Mouse (Mus musculus) CH12.LX (cell line): ENCODE measurements at regions not wholly inside any gene's neighbourhood (a gene's known extent, or its start where the extent isn't known, plus 50 kb on each side); places are given as distances from the start of the nearest gene placed in this dataset.

Experiments
- DNase-seq: peaks from one replicate; pipeline ENCODE4 v3.0.0-alpha.2; 2013; ENCODE audit errors: extremely low read depth
- H3K27ac ChIP-seq: 2 replicates; pipeline ENCODE4 v1.5.1; 2012; ENCODE audit warnings: low read depth, mild to moderate bottlenecking, control low read depth, moderate library complexity; ENCODE audit not compliant: insufficient read depth
- H3K27me3 ChIP-seq: replicated peaks from 2 replicates; pipeline ENCODE3; 2012; ENCODE audit warnings: inconsistent platforms
- H3K36me3 ChIP-seq, 2 experiments: replicated peaks in 1 of 2; 2 replicates each; pipeline versions ENCODE3 to v1.6.1; 2012; ENCODE audit warnings: inconsistent platforms in 1 of 2, low read length in 1 of 2, mild to moderate bottlenecking in 1 of 2, mixed read lengths in 1 of 2, moderate library complexity in 1 of 2; ENCODE audit not compliant: control insufficient read depth in 1 of 2, insufficient read depth in 1 of 2
- H3K4me1 ChIP-seq, 2 experiments: 2 replicates each; pipeline ENCODE4 v1.6.1; 2012; ENCODE audit warnings: inconsistent platforms in 1 of 2, moderate library complexity in 1 of 2; ENCODE audit not compliant: insufficient read depth in 2 of 2, control insufficient read depth in 1 of 2
- H3K4me2 ChIP-seq: 2 replicates; pipeline ENCODE4 v1.6.1; 2012; ENCODE audit warnings: low read depth, mild to moderate bottlenecking, control low read depth; ENCODE audit not compliant: poor library complexity, insufficient read depth, severe bottlenecking
- H3K4me3 ChIP-seq, 3 experiments: fragments of 150-350 bp in 1 of 3; sonication (generic) in 1 of 3; replicated peaks in 1 of 3; 2 replicates each; pipeline versions ENCODE3 to v1.5.1; 2011 to 2012; ENCODE audit warnings: low read depth in 2 of 3, low read length in 2 of 3, mild to moderate bottlenecking in 2 of 3, moderate library complexity in 2 of 3, control low read depth in 1 of 3, improper control_type of control experiment in 1 of 3, inconsistent platforms in 1 of 3, mixed read lengths in 1 of 3; ENCODE audit not compliant: poor library complexity in 1 of 3
- H3K79me2 ChIP-seq: replicated peaks from 2 replicates; pipeline ENCODE4 v1.6.1; 2012; ENCODE audit warnings: mild to moderate bottlenecking, moderate library complexity; ENCODE audit not compliant: control insufficient read depth, poor library complexity, insufficient read depth, severe bottlenecking; ENCODE audit errors: extremely low read depth
- H3K9ac ChIP-seq: 2 replicates; pipeline ENCODE4 v1.6.1; 2012; ENCODE audit warnings: low read depth, mild to moderate bottlenecking, control low read depth, moderate library complexity; ENCODE audit not compliant: insufficient read depth
- H3K9me3 ChIP-seq: replicated peaks from 2 replicates; pipeline ENCODE3; 2012; ENCODE audit warnings: low read length, inconsistent platforms, mixed read lengths
- BHLHE40 ChIP-seq: IDR thresholded peaks from 2 replicates; pipeline ENCODE4 v1.6.1; 2011; ENCODE audit warnings: mild to moderate bottlenecking, low read depth, low read length, improper control_type of control experiment
- CHD1 ChIP-seq: IDR thresholded peaks from 2 replicates; pipeline ENCODE4 v1.6.1; 2012; ENCODE audit warnings: low read depth, low read length, improper control_type of control experiment, inconsistent platforms
- CHD2 ChIP-seq: IDR thresholded peaks from 2 replicates; pipeline ENCODE4 v1.6.1; 2011; ENCODE audit warnings: low read length, improper control_type of control experiment
- E2F4 ChIP-seq: IDR thresholded peaks from 2 replicates; pipeline ENCODE4 v1.6.1; 2011; ENCODE audit warnings: low read depth, low read length, improper control_type of control experiment; ENCODE audit not compliant: insufficient replicate concordance
- ELF1 ChIP-seq: IDR thresholded peaks from 2 replicates; pipeline ENCODE4 v1.6.1; 2014; ENCODE audit warnings: low read depth, mild to moderate bottlenecking, inconsistent platforms, low read length, improper control_type of control experiment
- EP300 ChIP-seq: IDR thresholded peaks from 2 replicates; pipeline ENCODE4 v1.6.1; 2011; ENCODE audit warnings: low read length, improper control_type of control experiment
- ETS1 ChIP-seq: conservative IDR thresholded peaks from 2 replicates; pipeline ENCODE4 v1.6.1; 2012; ENCODE audit warnings: low read depth, mild to moderate bottlenecking, inconsistent platforms, low read length, improper control_type of control experiment, moderate library complexity
- GABPA ChIP-seq: IDR thresholded peaks from 2 replicates; pipeline ENCODE4 v1.6.1; 2012; ENCODE audit warnings: low read depth, low read length, improper control_type of control experiment, inconsistent platforms; ENCODE audit not compliant: insufficient replicate concordance
- IRF4 ChIP-seq: IDR thresholded peaks from 2 replicates; pipeline ENCODE4 v1.6.1; 2014; ENCODE audit warnings: low read depth, mild to moderate bottlenecking, inconsistent platforms, low read length, improper control_type of control experiment
- KAT2A ChIP-seq: IDR thresholded peaks from 2 replicates; pipeline ENCODE4 v1.6.1; 2012; ENCODE audit warnings: low read length, improper control_type of control experiment, inconsistent platforms; ENCODE audit not compliant: insufficient replicate concordance
- MAFK ChIP-seq: IDR thresholded peaks from 2 replicates; pipeline ENCODE4 v1.6.1; 2011; ENCODE audit warnings: low read length, improper control_type of control experiment; ENCODE audit not compliant: insufficient replicate concordance
- MEF2A ChIP-seq: IDR thresholded peaks from 2 replicates; pipeline ENCODE4 v1.6.1; 2014; ENCODE audit warnings: low read depth, mild to moderate bottlenecking, inconsistent platforms, low read length, improper control_type of control experiment, borderline replicate concordance
- MXI1 ChIP-seq: IDR thresholded peaks from 2 replicates; pipeline ENCODE4 v1.6.1; 2011; ENCODE audit warnings: mild to moderate bottlenecking, low read depth, low read length, improper control_type of control experiment
- MYC ChIP-seq: IDR thresholded peaks from 2 replicates; pipeline ENCODE4 v1.6.1; 2011; ENCODE audit warnings: low read depth, mild to moderate bottlenecking, improper control_type of control experiment, low read length
- NELFE ChIP-seq: IDR thresholded peaks from 2 replicates; pipeline ENCODE4 v1.6.1; 2011; ENCODE audit warnings: low read depth, low read length, improper control_type of control experiment
- PAX5 ChIP-seq: IDR thresholded peaks from 2 replicates; pipeline ENCODE4 v1.6.1; 2012; ENCODE audit warnings: low read length, inconsistent platforms, mixed read lengths
- RAD21 ChIP-seq: IDR thresholded peaks from 2 replicates; pipeline ENCODE4 v1.6.1; 2011; ENCODE audit warnings: low read depth, mild to moderate bottlenecking, low read length, improper control_type of control experiment, moderate library complexity
- RCOR1 ChIP-seq: conservative IDR thresholded peaks from 2 replicates; pipeline ENCODE4 v1.6.1; 2012; ENCODE audit warnings: low read depth, mild to moderate bottlenecking, inconsistent platforms, low read length, improper control_type of control experiment
- SIN3A ChIP-seq: IDR thresholded peaks from 2 replicates; pipeline ENCODE4 v1.6.1; 2012; ENCODE audit warnings: low read length, improper control_type of control experiment, inconsistent platforms
- SMC3 ChIP-seq: IDR thresholded peaks from 2 replicates; pipeline ENCODE4 v1.6.1; 2011; ENCODE audit warnings: low read depth, low read length, improper control_type of control experiment
- TBP ChIP-seq: conservative IDR thresholded peaks from 2 replicates; pipeline ENCODE4 v1.6.1; 2011; ENCODE audit warnings: low read depth, low read length, improper control_type of control experiment
- TCF12 ChIP-seq: IDR thresholded peaks from 2 replicates; pipeline ENCODE4 v1.6.1; 2014; ENCODE audit warnings: low read depth, mild to moderate bottlenecking, inconsistent platforms, low read length, improper control_type of control experiment
- UBTF ChIP-seq: IDR thresholded peaks from 2 replicates; pipeline ENCODE4 v1.6.1; 2012; ENCODE audit warnings: low read depth, mild to moderate bottlenecking, inconsistent platforms, low read length, improper control_type of control experiment, moderate library complexity
- USF1 ChIP-seq: IDR thresholded peaks from 2 replicates; pipeline ENCODE4 v1.6.1; 2014; ENCODE audit warnings: low read depth, mild to moderate bottlenecking, inconsistent platforms, low read length, improper control_type of control experiment
- ZC3H11A ChIP-seq: IDR thresholded peaks from 2 replicates; pipeline ENCODE4 v1.6.1; 2012; ENCODE audit warnings: low read depth, mild to moderate bottlenecking, inconsistent platforms, low read length, improper control_type of control experiment
- ZKSCAN1 ChIP-seq: IDR thresholded peaks from 2 replicates; pipeline ENCODE4 v1.6.1; 2012; ENCODE audit warnings: low read depth, inconsistent platforms, low read length, improper control_type of control experiment, borderline replicate concordance
- ZMIZ1 ChIP-seq: IDR thresholded peaks from 2 replicates; pipeline ENCODE4 v1.6.1; 2012; ENCODE audit warnings: low read depth, mild to moderate bottlenecking, inconsistent platforms, low read length, improper control_type of control experiment
- ZNF384 ChIP-seq: IDR thresholded peaks from 2 replicates; pipeline ENCODE4 v1.6.1; 2012; ENCODE audit warnings: low read depth, low read length, improper control_type of control experiment, inconsistent platforms
- dilution Hi-C: fragments of 300-500 bp; cut with MboI; formaldehyde crosslinking; loops from 2 replicates; pipeline ENCODE4 v1.14.3; 2020; ENCODE audit warnings: low sequenced_read_pairs; ENCODE audit not compliant: extremely low pct_unique_long_range_greater_than_20kb, extremely low pct_ligation_motif_present
- in situ Hi-C: fragments of 300-500 bp; cut with MboI; formaldehyde crosslinking; loops from 3 replicates; pipeline ENCODE4 v1.14.3; 2019; ENCODE audit warnings: low sequenced_read_pairs, low pct_ligation_motif_present, low pct_unique_long_range_greater_than_20kb, mixed read lengths

GRCm38 (mm10) chr13:25958153-25958466 lies 687.8 kb upstream of the Nrsn1 start:
- Histone ChIP-seq H3K4me2 (no peak overlapping the region), H3K36me3 (no peaks in the 10 kb centered on the region), H3K9me3 (no peaks in the 10 kb centered on the region), H3K79me2 (no peaks in the 10 kb centered on the region), H3K9ac (no peak overlapping the region), H3K4me3 (no peak overlapping the region), H3K27ac (no peak overlapping the region)
- no peak for DNase-seq
- in situ Hi-C loops: no loop called here
- TF ChIP-seq MXI1 (no peak), RAD21 (no peak), GABPA (no peak), NELFE (no peak), SMC3 (no peak), PAX5 (no peak), ZMIZ1 (no peak), ZKSCAN1 (no peak), ZNF384 (no peak), USF1 (no peak), ELF1 (no peak), EP300 (no peak), E2F4 (no peak), UBTF (no peak), ZC3H11A (no peak), KAT2A (no peak), SIN3A (no peak)
- TF ChIP-seq, all 38 proteins: peak for 0
- dilution Hi-C loops: no loop called here
- Histone ChIP-seq H3K27me3 (no peaks in the 10 kb centered on the region), H3K4me1 (no peaks in the 10 kb centered on the region)

DNA sequence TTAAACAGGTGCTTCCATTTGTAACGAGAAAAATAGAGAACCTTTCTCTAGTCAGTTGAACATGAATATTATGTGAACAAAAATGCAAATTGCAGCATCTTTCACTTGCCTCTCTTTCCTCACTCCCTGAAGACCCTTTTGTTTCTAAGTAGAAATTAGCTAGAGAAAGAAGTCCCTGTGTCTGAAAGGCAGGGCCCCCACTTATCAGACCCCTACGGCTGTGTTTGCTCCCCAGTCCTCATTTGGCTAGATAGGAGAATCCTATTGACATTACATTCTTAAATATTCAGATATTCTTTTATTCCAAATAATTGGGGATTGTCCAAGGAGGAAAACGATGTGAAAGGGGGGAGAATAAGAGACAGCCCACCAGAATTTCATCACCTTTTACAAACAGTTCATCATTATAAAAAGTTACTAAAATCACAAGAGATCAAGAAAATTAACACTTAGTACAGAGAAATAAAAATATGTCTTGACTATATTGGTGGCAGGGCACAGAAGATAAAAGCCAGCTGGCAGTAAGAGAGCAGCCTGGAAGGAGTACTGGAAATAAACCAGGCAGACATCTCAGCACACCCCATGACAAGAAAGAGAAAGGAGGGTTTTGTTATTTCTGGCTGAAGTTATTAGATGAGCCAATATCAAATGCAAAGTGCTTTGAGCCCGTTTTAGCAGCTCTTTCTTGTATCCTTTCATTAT lies 687.3 kb upstream of the Nrsn1 start:
- TF ChIP-seq TCF12 (no peak), CHD1 (no peak), CHD2 (no peak), UBTF (no peak), MEF2A (no peak), TBP (no peak), MAFK (no peak), GABPA (no peak), MYC (no peak), E2F4 (no peak), RCOR1 (no peak), BHLHE40 (no peak), RAD21 (no peak), NELFE (no peak), IRF4 (no peak), SIN3A (no peak), EP300 (no peak), ETS1 (no peak)
- in situ Hi-C loops (no loop called here), dilution Hi-C loops (no loop called here)
- no peak overlapping the region for H3K27ac ChIP-seq
- no peaks in the 10 kb centered on the region for H3K36me3 ChIP-seq
- H3K4me1 ChIP-seq: no peaks in the 10 kb centered on the region
- no peaks in the 10 kb centered on the region for H3K9me3 ChIP-seq
- DNase-seq: no peak
- no peak overlapping the region for H3K9ac ChIP-seq
- H3K27me3 ChIP-seq: no peaks in the 10 kb centered on the region
- H3K4me2 ChIP-seq: no peak overlapping the region
- H3K79me2 ChIP-seq: no peaks in the 10 kb centered on the region
- H3K4me3 ChIP-seq: no peak overlapping the region
